Comparison of ENCODE assay signal across 9 mouse cellular contexts in the genomic region with DNA sequence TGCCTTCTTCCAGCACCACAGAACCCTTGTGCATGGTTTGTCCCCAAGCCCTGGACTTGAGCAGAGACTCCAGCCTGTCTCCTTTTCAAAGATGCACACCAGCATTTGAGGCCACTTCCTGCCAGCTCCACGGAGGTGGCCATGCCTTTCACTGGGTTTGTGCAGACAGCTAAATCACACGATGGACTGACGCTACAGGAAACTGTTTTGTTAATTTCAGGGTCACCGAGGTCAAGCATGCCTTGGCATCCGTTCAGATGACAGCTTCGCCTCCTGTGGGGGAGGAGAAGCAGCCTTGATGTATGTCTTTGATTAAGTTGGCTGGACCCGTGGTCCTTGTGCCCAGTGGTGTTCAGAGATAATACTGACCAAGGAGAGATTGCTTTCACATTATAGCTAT. TPM values are rescaled to one million over a fixed set of nuclear protein-coding genes. Genes with fewer than 3 reads are reported as not detected.
DNase-seq lines count a peak whose midpoint lies in the region; ATAC-seq and TF ChIP-seq lines count a peak whose summit lies in the region.
"Had no signal": no experiment of that assay in that cellular context is flagged by ENCODE, and none has a peak within 500 bp of the region (broad histone marks: within the 10 kb centered on the region; RNA-seq: fewer than 3 reads in every experiment).

No protein-coding gene starts in this region.

- WGBS in midbrain, embryonic 10.5 days, result 66% methylated on average over 7 of the region's 7 CpGs
- 53% methylated on average over 7 of the region's 7 CpGs for WGBS in midbrain, embryonic 11.5 days
- 11% methylated on average over 7 of the region's 7 CpGs for whole genome bisulfite sequencing in embryonic facial prominence, embryonic 12.5 days
- WGBS in hindbrain, postnatal 0 days, result 29% methylated on average over 7 of the region's 7 CpGs

- peaks cover 92% of the 10 kb centered on the region for H3K36me3 ChIP-seq in midbrain, embryonic 10.5 days
- peaks cover 14% of the 10 kb centered on the region; the same call in 1 of the 2 replicates for H3K36me3 ChIP-seq in midbrain, embryonic 11.5 days (ENCODE audit: control insufficient read depth, insufficient read depth, low read length)
- H3K36me3 ChIP-seq in embryonic facial prominence, embryonic 12.5 days, result peaks cover 26% of the 10 kb centered on the region
- no peaks in the 10 kb centered on the region; the same call in none of the 2 replicates for H3K36me3 ChIP-seq in hindbrain, postnatal 0 days (ENCODE audit: insufficient read depth, low read length)

- peaks cover 4% of the 10 kb centered on the region; the same call in 1 of the 2 replicates for H3K9me3 ChIP-seq in midbrain, embryonic 10.5 days (replicated peaks)
- H3K9me3 ChIP-seq in midbrain, embryonic 11.5 days (ENCODE audit: control insufficient read depth, low read length), result no peaks in the 10 kb centered on the region; the same call in 1 of the 2 replicates
- peaks cover 4% of the 10 kb centered on the region; the same call in 1 of the 2 replicates for H3K9me3 ChIP-seq in embryonic facial prominence, embryonic 12.5 days
- H3K9me3 ChIP-seq in hindbrain, postnatal 0 days (ENCODE audit: low read length), result no peaks in the 10 kb centered on the region

- no peak for ATAC-seq in midbrain, embryonic 11.5 days (ENCODE audit: low FRiP score)
- 0 out of 2 replicates have a peak, but pooled peaks have one; percentile 13 for ATAC-seq in embryonic facial prominence, embryonic 12.5 days (ENCODE audit: insufficient number of reproducible peaks, insufficient read depth, low FRiP score, low TSS enrichment)
- no peak for ATAC-seq in hindbrain, postnatal 0 days

- H3K9ac ChIP-seq in midbrain, embryonic 11.5 days (ENCODE audit: low read length), result no peak overlapping the region
- no peak overlapping the region for H3K9ac ChIP-seq in embryonic facial prominence, embryonic 12.5 days
- H3K9ac ChIP-seq in hindbrain, postnatal 0 days (replicated peaks; ENCODE audit: low read length), result no peak overlapping the region

- no peak overlapping the region for H3K27ac ChIP-seq in midbrain, embryonic 10.5 days (replicated peaks)
- H3K27ac ChIP-seq in midbrain, embryonic 11.5 days (ENCODE audit: low read depth, low read length), result no peak overlapping the region
- peak overlapping the region; percentile 67; the same call in 1 of the 2 replicates for H3K27ac ChIP-seq in embryonic facial prominence, embryonic 12.5 days
- H3K27ac ChIP-seq in hindbrain, postnatal 0 days, result no peak overlapping the region
- H3K27ac ChIP-seq: macrophage had no signal

- DNase-seq in midbrain, embryonic 10.5 days (ENCODE audit: low spot score), result peak; percentile 34
- no peak for DNase-seq in midbrain, embryonic 11.5 days (ENCODE audit: low spot score, missing footprints)
- DNase-seq in hindbrain, postnatal 0 days (ENCODE audit: low spot score), result peak; percentile 44
- peak; percentile 82 for DNase-seq in mesoderm, embryonic 11.5 days (ENCODE audit: low read depth, low spot score)
- no peak for DNase-seq in layer of hippocampus, adult 11-12 months (ENCODE audit: low spot score)
- DNase-seq in layer of hippocampus, postnatal 25 days (ENCODE audit: extremely low spot score in 1 of 2, low spot score in 1 of 2), result no peak
- DNase-seq: right cerebral cortex, postnatal 25 days had no signal

- no peaks in the 10 kb centered on the region for H3K27me3 ChIP-seq in midbrain, embryonic 10.5 days (ENCODE audit: low read depth, poor library complexity, severe bottlenecking)
- no peaks in the 10 kb centered on the region for H3K27me3 ChIP-seq in midbrain, embryonic 11.5 days (ENCODE audit: control insufficient read depth, insufficient read depth, low read length)
- no peaks in the 10 kb centered on the region for H3K27me3 ChIP-seq in embryonic facial prominence, embryonic 12.5 days
- no peaks in the 10 kb centered on the region for H3K27me3 ChIP-seq in hindbrain, postnatal 0 days (ENCODE audit: insufficient read depth, low read length)

- no peak overlapping the region for H3K4me3 ChIP-seq in midbrain, embryonic 10.5 days
- H3K4me3 ChIP-seq in midbrain, embryonic 11.5 days (ENCODE audit: low read depth, low read length), result no peak overlapping the region
- no peak overlapping the region for H3K4me3 ChIP-seq in embryonic facial prominence, embryonic 12.5 days
- H3K4me3 ChIP-seq in hindbrain, postnatal 0 days (ENCODE audit: low read length), result no peak overlapping the region

- no peak overlapping the region for H3K4me2 ChIP-seq in midbrain, embryonic 11.5 days
- H3K4me2 ChIP-seq in embryonic facial prominence, embryonic 12.5 days (replicated peaks), result no peak overlapping the region
- no peak overlapping the region for H3K4me2 ChIP-seq in hindbrain, postnatal 0 days (ENCODE audit: low read depth, low read length)

- H3K4me1 ChIP-seq in midbrain, embryonic 10.5 days, result peaks cover 19% of the 10 kb centered on the region
- H3K4me1 ChIP-seq in midbrain, embryonic 11.5 days (ENCODE audit: control insufficient read depth, insufficient read depth, low read length), result 0 out of 2 replicates have a peak, but pooled peaks cover 4% of the 10 kb centered on the region
- peaks cover 36% of the 10 kb centered on the region for H3K4me1 ChIP-seq in embryonic facial prominence, embryonic 12.5 days
- peaks cover 4% of the 10 kb centered on the region; the same call in 1 of the 2 replicates for H3K4me1 ChIP-seq in hindbrain, postnatal 0 days (ENCODE audit: insufficient read depth, low read length)

- no peak for TF ChIP-seq CTCF in hindbrain, postnatal 0 days (IDR thresholded peaks at IDR 0.05; ENCODE audit: low read depth)

RNA-seq across cellular contexts. Expression of a gene that starts 52.2 kb away (rescaled TPM):
- polyA plus RNA-seq in midbrain, embryonic 10.5 days (2016; fragmentation: Nextera tagmentation; extraction: Ambion mirVana), result 19.8 and 21.3 TPM in 2 replicates
- polyA plus RNA-seq in midbrain, embryonic 11.5 days (2014; fragmentation: Nextera tagmentation; extraction: Ambion mirVana), result 22.3 and 23.5 TPM in 2 replicates
- polyA plus RNA-seq in embryonic facial prominence, embryonic 12.5 days (2016; fragmentation: Nextera tagmentation; extraction: Ambion mirVana), result 14.4 and 16.0 TPM in 2 replicates
- 28.0 and 29.7 TPM in 2 replicates for total RNA-seq in hindbrain, postnatal 0 days (2014; rRNA removed)
- polyA plus RNA-seq in hindbrain, postnatal 0 days (2015; fragmentation: Nextera tagmentation; extraction: Ambion mirVana), result 22.6 and 22.9 TPM in 2 replicates
- 10 to 100 TPM; 56.9 to 62.9 TPM for total RNA-seq in layer of hippocampus, postnatal 25 days (2021)

RNA-seq across cellular contexts. Expression of a gene that starts 55.4 kb away (rescaled TPM):
- polyA plus RNA-seq in midbrain, embryonic 10.5 days (2016; fragmentation: Nextera tagmentation; extraction: Ambion mirVana), result 0.50 and 0.53 TPM in 2 replicates
- 0.65 TPM in 1 of 2 replicates, not detected in the other for polyA plus RNA-seq in midbrain, embryonic 11.5 days (2014; fragmentation: Nextera tagmentation; extraction: Ambion mirVana)
- 6.2 and 12.7 TPM in 2 replicates for polyA plus RNA-seq in embryonic facial prominence, embryonic 12.5 days (2016; fragmentation: Nextera tagmentation; extraction: Ambion mirVana)
- total RNA-seq in hindbrain, postnatal 0 days (2014; rRNA removed), result 5.3 and 6.3 TPM in 2 replicates
- 3.3 and 3.9 TPM in 2 replicates for polyA plus RNA-seq in hindbrain, postnatal 0 days (2015; fragmentation: Nextera tagmentation; extraction: Ambion mirVana)
- not detected for total RNA-seq in layer of hippocampus, postnatal 25 days (2021)
- polyA plus RNA-seq: macrophage had no signal

Comparison
In these comparisons a context has a peak if more than half of its experiments do, and no peak if none do; other contexts are left out.
1. DNase-seq: peak in midbrain, embryonic 10.5 days (single experiment), hindbrain, postnatal 0 days (single experiment) and mesoderm, embryonic 11.5 days (single experiment); none in midbrain, embryonic 11.5 days (single experiment), layer of hippocampus, adult 11-12 months (single experiment) and layer of hippocampus, postnatal 25 days (0 of 2).